Mouse (Mus musculus): ENCODE data around the gene Slc1a5.

DNA sequence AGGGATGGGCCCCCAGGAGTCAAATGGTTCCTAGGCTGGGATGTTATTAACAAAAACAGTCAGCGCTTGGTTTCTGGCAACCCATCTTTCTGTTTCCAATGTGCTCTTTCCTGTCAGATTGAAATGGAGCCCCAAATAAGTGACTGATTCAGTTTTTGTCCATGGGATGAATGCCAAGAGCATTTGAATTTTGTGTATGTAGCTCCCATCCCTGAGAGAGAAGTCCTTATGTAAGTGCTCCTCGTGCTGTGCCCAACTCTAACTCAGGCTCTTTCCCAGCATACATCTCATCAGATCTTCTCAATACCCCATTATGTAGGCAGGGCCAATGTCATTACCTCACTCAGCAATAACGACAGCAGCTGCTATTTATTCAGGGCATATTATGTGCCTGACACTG lies 36.6 kb downstream of the Slc1a5 start:
- TF ChIP-seq CTCF (conservative IDR thresholded peaks at IDR 0.05; ENCODE audit: insufficient read depth, insufficient read length, low read depth, low read length): no peak
- no peak for TF ChIP-seq POLR2A (IDR thresholded peaks at IDR 0.05; ENCODE audit: low read depth, low read length)

Measured in kidney, adult 2 months (tissue).